Mouse (Mus musculus): ENCODE data around the gene Dcaf5.

Dcaf5 gene

DNA sequence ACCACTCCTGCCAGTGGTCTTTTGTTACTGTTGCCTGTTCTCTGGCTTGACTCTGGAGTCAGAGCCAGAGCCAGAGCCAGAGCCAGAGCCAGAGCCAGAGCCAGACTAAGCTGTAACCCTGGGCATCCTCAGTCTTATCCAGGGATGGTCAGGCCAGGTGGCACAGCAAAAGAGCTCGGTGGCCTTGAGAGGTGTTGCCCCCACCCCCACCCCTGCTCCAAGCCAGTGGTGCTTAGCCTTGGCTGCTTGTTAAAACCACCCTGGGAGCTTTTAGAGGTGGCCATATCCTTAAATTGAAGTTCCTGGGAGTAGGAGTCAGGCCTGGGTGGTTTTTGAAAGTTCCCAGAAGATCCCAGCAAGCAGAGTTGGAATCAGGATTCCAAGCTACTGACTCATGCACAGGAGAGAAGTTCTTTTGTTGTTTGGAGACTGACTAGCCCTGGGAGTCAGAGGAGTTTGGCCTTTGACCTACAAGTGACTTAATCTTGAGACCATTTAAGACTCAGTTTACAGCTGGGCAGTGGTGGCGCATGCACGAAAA is 144.4 kb downstream of the Dcaf5 start:
- in situ Hi-C loops (cut with MboI; ENCODE audit: unreplicated experiment in 2 of 2) = no loop called here

DNA sequence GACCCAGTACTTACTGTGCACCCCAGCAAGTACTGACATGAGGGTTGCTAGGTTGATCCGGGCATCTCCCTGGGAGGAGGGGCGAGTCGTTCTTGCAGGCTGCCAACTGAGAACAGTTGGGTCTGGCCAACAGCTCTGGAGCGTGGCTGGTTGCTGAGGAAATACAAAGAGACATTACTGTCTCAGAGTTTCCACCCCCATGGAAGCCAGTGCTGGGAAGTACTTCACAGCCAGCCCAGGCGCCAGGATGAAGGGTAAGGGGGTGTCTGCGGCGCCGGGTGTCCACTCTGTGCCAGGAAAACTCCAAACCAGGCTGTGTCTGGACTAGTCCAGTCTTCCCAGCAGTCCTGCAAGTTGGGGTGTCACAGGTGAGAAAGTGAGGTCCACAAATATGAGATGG is 145.4 kb downstream of the Dcaf5 start:
- in situ Hi-C loops (cut with MboI; ENCODE audit: unreplicated experiment in 2 of 2) = no loop called here

DNA sequence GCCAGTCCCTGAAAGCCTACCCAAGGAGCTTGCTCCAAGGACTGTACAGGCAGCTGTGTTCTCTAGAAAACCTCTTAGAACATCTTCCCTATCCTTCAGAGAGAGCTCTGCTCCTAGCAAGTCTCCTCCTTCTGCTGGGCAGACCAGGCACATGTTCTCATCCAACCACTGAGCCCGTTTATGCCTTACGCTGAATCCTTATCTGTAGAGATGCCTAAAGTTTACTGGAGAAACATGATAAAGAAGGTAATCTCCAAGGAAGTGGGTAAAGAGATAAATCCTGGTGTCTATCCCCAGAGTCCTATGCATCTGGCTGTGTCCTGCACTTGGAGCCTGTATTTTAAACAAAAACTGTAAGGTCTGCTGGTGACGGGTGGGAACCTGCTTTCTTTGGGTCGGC is 145.9 kb downstream of the Dcaf5 start:
- in situ Hi-C loops (cut with MboI; ENCODE audit: unreplicated experiment in 2 of 2) = no loop called here

DNA sequence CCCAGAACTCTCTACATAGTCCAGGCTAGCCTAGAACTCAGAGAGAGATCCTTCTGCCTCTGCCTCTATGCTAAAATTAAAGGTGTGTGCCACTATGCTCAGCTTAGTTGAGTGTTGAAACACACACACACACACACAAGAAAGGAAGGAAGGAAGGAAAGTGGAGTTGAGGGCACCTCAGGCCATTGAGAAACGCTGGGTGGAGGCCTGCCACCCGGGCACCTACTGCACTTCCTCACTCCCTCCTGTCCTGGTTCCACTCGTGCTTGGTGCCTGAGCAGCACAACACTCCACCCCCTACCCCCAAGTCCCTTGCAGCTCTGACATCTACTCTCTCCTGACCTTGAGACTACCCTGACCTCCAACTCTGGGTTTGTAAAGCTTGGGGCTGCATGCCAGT is 146.7 kb downstream of the Dcaf5 start:
- in situ Hi-C loops (cut with MboI; ENCODE audit: unreplicated experiment in 2 of 2) = no loop called here

DNA sequence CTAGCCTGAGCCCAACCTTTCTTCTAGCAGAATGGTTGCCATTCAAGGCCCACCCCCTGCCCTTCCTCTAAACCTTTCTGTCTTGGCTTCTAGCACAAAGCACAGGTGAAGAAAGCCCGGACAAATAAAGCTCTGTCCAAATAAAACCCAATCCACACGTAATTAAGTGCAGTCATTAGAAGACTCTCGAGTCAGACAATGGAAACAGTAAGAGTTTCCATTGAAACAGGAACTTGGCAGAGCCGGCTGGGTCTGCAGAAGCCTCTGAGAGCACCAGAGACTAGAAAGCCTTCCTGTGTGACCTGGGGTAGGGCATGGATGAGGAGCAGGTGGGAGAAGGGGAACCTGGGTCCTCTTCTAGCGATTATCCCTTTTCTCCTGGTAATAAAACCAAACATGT is 150.5 kb downstream of the Dcaf5 start:
- in situ Hi-C loops (cut with MboI; ENCODE audit: unreplicated experiment in 2 of 2) = no loop called here

All from v-Abl transformed pro-B cells (cell line).